Mouse (Mus musculus) CD4-positive, CD25-positive, alpha-beta regulatory T cell, adult 2 months (primary cell): ENCODE data around the gene Plxna3.
"Not testable (repeated sequence)": the region's sequence is repeated elsewhere in the genome, so short reads cannot be mapped to it uniquely, and the experiment has no call there.

ENCODE experiments used
- DNase-seq: peaks from one replicate; pipeline ENCODE4 v3.0.0-alpha.2; 2012; ENCODE audit warnings: low read depth, low spot score

The Plxna3 gene

GRCm38 (mm10) chrX:74328725-74329161, at the start of gene Plxna3:
Gene Plxna3, plus strand, starts transcription at chrX:74329066.
- DNase-seq = peak; percentile 71

- no peak for DNase-seq
These were observed 47.7 kb upstream of the Plxna3 start for GRCm38 (mm10) chrX:74281041-74281731.

- peak; percentile 68 for DNase-seq
These were observed 47.0 kb upstream of the Plxna3 start, which contains the start of the genes Taz and Dnase1l1 for GRCm38 (mm10) chrX:74281732-74282394. Gene Taz, plus strand, starts transcription at chrX:74281912. Gene Dnase1l1, minus strand, starts transcription at chrX:74282337.

GRCm38 (mm10) chrX:74282395-74283091, 46.3 kb upstream of the Plxna3 start:
- DNase-seq = peak; percentile 92

- peak; percentile 13 for DNase-seq
These were observed 45.8 kb upstream of the Plxna3 start for GRCm38 (mm10) chrX:74283092-74283437.

- no peak for DNase-seq
These were observed 35.4 kb upstream of the Plxna3 start for GRCm38 (mm10) chrX:74293431-74293830.

- DNase-seq = peak; percentile 94
These were observed 32.1 kb upstream of the Plxna3 start, which contains the start of gene Atp6ap1 for GRCm38 (mm10) chrX:74296538-74297448. Gene Atp6ap1, plus strand, starts transcription at chrX:74297097.

GRCm38 (mm10) chrX:74298348-74298747, 30.5 kb upstream of the Plxna3 start:
- DNase-seq = no peak

GRCm38 (mm10) chrX:74299721-74300120, 29.1 kb upstream of the Plxna3 start:
- DNase-seq = no peak

- DNase-seq = peak; percentile 89
These were observed 23.8 kb upstream of the Plxna3 start, which contains the start of gene Gdi1 for GRCm38 (mm10) chrX:74304867-74305700. Gene Gdi1, plus strand, starts transcription at chrX:74304998.

- DNase-seq = peak; percentile 94
These were observed 16.1 kb upstream of the Plxna3 start, which contains the start of gene Fam50a for GRCm38 (mm10) chrX:74312540-74313464. Gene Fam50a, plus strand, starts transcription at chrX:74313033.

- DNase-seq = peak; percentile 8
These were observed 377 bp downstream of the Plxna3 start for GRCm38 (mm10) chrX:74329215-74329671.

- no peak for DNase-seq
These were observed 1.5 kb downstream of the Plxna3 start for GRCm38 (mm10) chrX:74330166-74330930.

- DNase-seq = no peak
These were observed 24.0 kb downstream of the Plxna3 start for GRCm38 (mm10) chrX:74352645-74353466.

- peak; percentile 89 for DNase-seq
These were observed 24.6 kb downstream of the Plxna3 start, which contains the start of gene Lage3 for GRCm38 (mm10) chrX:74353467-74353770. Gene Lage3, minus strand, starts transcription at chrX:74353618.

- DNase-seq = not testable (repeated sequence)
These were observed 28.2 kb downstream of the Plxna3 start for GRCm38 (mm10) chrX:74357069-74357468.

GRCm38 (mm10) chrX:74359171-74359570, 30.3 kb downstream of the Plxna3 start:
- DNase-seq = no peak
